ENCODE assay signal across 17 mouse cellular contexts in genomic region chr2:180532386-180532995, GRCm38 (mm10). TPM values are rescaled to one million over a fixed set of nuclear protein-coding genes. Genes with fewer than 3 reads are reported as not detected.
A peak's percentile ranks its signal among the peaks of the same experiment; 100 is the strongest.
DNase-seq lines count a peak whose midpoint lies in the region; ATAC-seq and TF ChIP-seq lines count a peak whose summit lies in the region.
"Had no signal": no experiment of that assay in that cellular context is flagged by ENCODE, and none has a peak within 500 bp of the region (broad histone marks: within the 10 kb centered on the region; RNA-seq: fewer than 3 reads in every experiment).

No protein-coding gene starts in this region.

- WGBS in kidney, embryonic 14.5 days = 56% methylated on average over 6 of the region's 6 CpGs
- WGBS in intestine, embryonic 16.5 days = 36% methylated on average over 6 of the region's 6 CpGs

- TF ChIP-seq POLR2A in brain, embryonic 14.5 days (IDR thresholded peaks at IDR 0.05; ENCODE audit: borderline replicate concordance, extremely low read depth, insufficient read depth, insufficient read length, poor library complexity, severe bottlenecking) = no peak

- peak; percentile 5 for DNase-seq in gastrocnemius, adult 18-20 months (ENCODE audit: low spot score)
- no peak for DNase-seq in gastrocnemius, postnatal 25 days
- DNase-seq in kidney, postnatal 25 days = no peak
- peak; percentile 76 for DNase-seq in brain, embryonic 14.5 days (ENCODE audit: low read depth)
- DNase-seq in layer of hippocampus, adult 9-10 months (ENCODE audit: low spot score) = no peak
- no peak for DNase-seq in adrenal gland, adult 18-20 months (ENCODE audit: low spot score in 2 of 2)
- DNase-seq: kidney, adult 11 months; kidney, postnatal 4 days; lung, postnatal 14 days; right cerebral cortex, postnatal 14 days; thymus, postnatal 36 days had no signal

- peaks cover 24% of the 10 kb centered on the region for H3K4me1 ChIP-seq in kidney, embryonic 14.5 days (ENCODE audit: control insufficient read depth, insufficient read depth, low read length)
- H3K4me1 ChIP-seq in intestine, embryonic 16.5 days (ENCODE audit: control insufficient read depth, insufficient read depth, low read length) = peaks cover 15% of the 10 kb centered on the region
- H3K4me1 ChIP-seq: embryonic facial prominence, embryonic 12.5 days had no signal

- no peak overlapping the region for H3K4me3 ChIP-seq in kidney, embryonic 14.5 days (ENCODE audit: low read length)
- H3K4me3 ChIP-seq in intestine, embryonic 16.5 days (ENCODE audit: low read length) = no peak overlapping the region
- H3K4me3 ChIP-seq: embryonic facial prominence, embryonic 12.5 days had no signal

- no peaks in the 10 kb centered on the region for H3K36me3 ChIP-seq in kidney, embryonic 14.5 days (ENCODE audit: control insufficient read depth, insufficient read depth, low read length)
- H3K36me3 ChIP-seq in intestine, embryonic 16.5 days (ENCODE audit: control insufficient read depth, insufficient read depth, low read length) = no peaks in the 10 kb centered on the region
- H3K36me3 ChIP-seq: embryonic facial prominence, embryonic 12.5 days had no signal

- no peaks in the 10 kb centered on the region for H3K27me3 ChIP-seq in kidney, embryonic 14.5 days (ENCODE audit: control insufficient read depth, insufficient read depth, low read length)
- H3K27me3 ChIP-seq in intestine, embryonic 16.5 days (replicated peaks; ENCODE audit: control insufficient read depth, insufficient read depth, low read length) = peaks cover 3% of the 10 kb centered on the region

- no peak for ATAC-seq in kidney, embryonic 14.5 days (ENCODE audit: low FRiP score, low TSS enrichment)
- no peak for ATAC-seq in intestine, embryonic 16.5 days
- ATAC-seq: activated CD4-positive, CD25-positive, alpha-beta regulatory T cell, adult 4 months had no signal

- H3K9ac ChIP-seq in kidney, embryonic 14.5 days (ENCODE audit: low read depth, low read length) = no peak overlapping the region
- H3K9ac ChIP-seq in intestine, embryonic 16.5 days (ENCODE audit: low read depth, low read length) = no peak overlapping the region
- H3K9ac ChIP-seq: embryonic facial prominence, embryonic 12.5 days had no signal

- H3K4me2 ChIP-seq in kidney, embryonic 14.5 days (replicated peaks; ENCODE audit: low read depth, low read length) = no peak overlapping the region
- no peak overlapping the region for H3K4me2 ChIP-seq in intestine, embryonic 16.5 days (ENCODE audit: low read depth, low read length)
- H3K4me2 ChIP-seq: embryonic facial prominence, embryonic 12.5 days had no signal

- no peak for TF ChIP-seq CTCF in brain, embryonic 14.5 days (IDR thresholded peaks at IDR 0.05; ENCODE audit: borderline replicate concordance, extremely low read depth, insufficient read depth, insufficient read length)

- peak overlapping the region; percentile 18; the same call in 1 of the 2 replicates for H3K27ac ChIP-seq in kidney, embryonic 14.5 days (ENCODE audit: low read depth, low read length)
- H3K27ac ChIP-seq in intestine, embryonic 16.5 days (ENCODE audit: low read length) = peak overlapping the region; percentile 23; the same call in 1 of the 2 replicates
- H3K27ac ChIP-seq: embryonic facial prominence, embryonic 12.5 days had no signal

- no peaks in the 10 kb centered on the region for H3K9me3 ChIP-seq in kidney, embryonic 14.5 days (ENCODE audit: control insufficient read depth, low read length)
- H3K9me3 ChIP-seq in intestine, embryonic 16.5 days (ENCODE audit: control insufficient read depth, low read length) = no peaks in the 10 kb centered on the region
- H3K9me3 ChIP-seq: embryonic facial prominence, embryonic 12.5 days had no signal

RNA-seq across cellular contexts. Expression of gene Ntsr1, which starts 32.7 kb away (rescaled TPM):
- total RNA-seq in gastrocnemius, adult 18-20 months (2021) = not detected
- not detected for total RNA-seq in gastrocnemius, postnatal 25 days (2021)
- polyA plus RNA-seq in kidney, embryonic 14.5 days (2014; fragmentation: Nextera tagmentation; extraction: Ambion mirVana) = 6.3 and 12.4 TPM in 2 replicates
- polyA plus RNA-seq in brain, embryonic 14.5 days (2012; rRNA removed) = 3.6 and 4.3 TPM in 2 replicates
- polyA plus RNA-seq in intestine, embryonic 16.5 days (2015; fragmentation: Nextera tagmentation; extraction: Ambion mirVana) = 1.9 and 2.1 TPM in 2 replicates
- not detected for total RNA-seq in adrenal gland, adult 18-20 months (2021)
- total RNA-seq: MEL; monocyte, adult 5-6 weeks had no signal
- polyA plus RNA-seq: activated CD4-positive, CD25-positive, alpha-beta regulatory T cell, adult 4 months had no signal

RNA-seq across cellular contexts. Expression of gene Mrgbp, which starts 48.6 kb away (rescaled TPM):
- 1 to 10 TPM; 4.4 to 4.5 TPM for total RNA-seq in gastrocnemius, adult 18-20 months (2021)
- total RNA-seq in gastrocnemius, postnatal 25 days (2021) = 1 to 10 TPM; 4.1 to 4.5 TPM
- 52.4 and 53.9 TPM in 2 replicates for polyA plus RNA-seq in kidney, embryonic 14.5 days (2014; fragmentation: Nextera tagmentation; extraction: Ambion mirVana)
- 54.3 and 69.8 TPM in 2 replicates for polyA plus RNA-seq in brain, embryonic 14.5 days (2012; rRNA removed)
- polyA plus RNA-seq in intestine, embryonic 16.5 days (2015; fragmentation: Nextera tagmentation; extraction: Ambion mirVana) = 19.0 and 20.9 TPM in 2 replicates
- total RNA-seq in adrenal gland, adult 18-20 months (2021) = 10 to 100 TPM; 14.5 to 17.2 TPM

RNA-seq across cellular contexts. Expression of gene Ogfr, which starts 56.6 kb away (rescaled TPM):
- total RNA-seq in gastrocnemius, adult 18-20 months (2021) = 10 to 100 TPM; 20.7 to 25.7 TPM
- total RNA-seq in gastrocnemius, postnatal 25 days (2021) = 10 to 100 TPM; 20.0 to 23.6 TPM
- 82.4 and 83.1 TPM in 2 replicates for polyA plus RNA-seq in kidney, embryonic 14.5 days (2014; fragmentation: Nextera tagmentation; extraction: Ambion mirVana)
- polyA plus RNA-seq in brain, embryonic 14.5 days (2012; rRNA removed) = 75.6 and 105 TPM in 2 replicates
- polyA plus RNA-seq in intestine, embryonic 16.5 days (2015; fragmentation: Nextera tagmentation; extraction: Ambion mirVana) = 36.6 and 37.5 TPM in 2 replicates
- total RNA-seq in adrenal gland, adult 18-20 months (2021) = 10 to 100 TPM; 36.6 to 46.6 TPM

Comparison
In these comparisons a context has a peak if more than half of its experiments do, and no peak if none do; other contexts are left out.
1. DNase-seq: peak in gastrocnemius, adult 18-20 months (single experiment) and brain, embryonic 14.5 days (single experiment); none in gastrocnemius, postnatal 25 days (single experiment), kidney, postnatal 25 days (0 of 2), layer of hippocampus, adult 9-10 months (single experiment) and adrenal gland, adult 18-20 months (0 of 2).